Mouse (Mus musculus): ENCODE data around the gene A630076J17Rik. TPM values are rescaled to one million over a fixed set of nuclear protein-coding genes. Genes with fewer than 3 reads are reported as not detected.

A630076J17Rik gene
- polyA plus RNA-seq, 1 experiment from 2014 or later: not detected

- no peak within 1 kb of the TSS for H3K27ac ChIP-seq (ENCODE audit: low read length)
- no peaks in the 10 kb centered on the region for H3K9me3 ChIP-seq (replicated peaks; ENCODE audit: control insufficient read depth, low read length, poor library complexity, severe bottlenecking)
- 91% methylated on average over 9 of the region's 9 CpGs for WGBS
- H3K36me3 ChIP-seq (ENCODE audit: control insufficient read depth, insufficient read depth, low read length): no peaks in the 10 kb centered on the region
- H3K4me3 ChIP-seq (ENCODE audit: low read depth, low read length): no peak within 1 kb of the TSS
- H3K4me1 ChIP-seq (ENCODE audit: control insufficient read depth, insufficient read depth, low read length): no peaks in the 10 kb centered on the region; the same call in 1 of the 2 replicates
- no peak within 1 kb of the TSS for H3K4me2 ChIP-seq (ENCODE audit: low read length)
- H3K9ac ChIP-seq (ENCODE audit: low read depth, low read length): no peak within 1 kb of the TSS
- no peaks in the 10 kb centered on the region; the same call in 1 of the 2 replicates for H3K27me3 ChIP-seq (ENCODE audit: control insufficient read depth, insufficient read depth, low read depth, low read length)
- ATAC-seq: no peak
Observed at GRCm38 (mm10) chr3:107239607-107240006, 9.2 kb downstream of the A630076J17Rik start, which contains the start of gene Prok1. Prok1 (minus strand) TSS chr3:107239707.

GRCm38 (mm10) chr3:107241389-107242094, 11.1 kb downstream of the A630076J17Rik start:
- Histone ChIP-seq H3K9me3 (replicated peaks; ENCODE audit: control insufficient read depth, low read length, poor library complexity, severe bottlenecking) (no peaks in the 10 kb centered on the region), H3K36me3 (ENCODE audit: control insufficient read depth, insufficient read depth, low read length) (no peaks in the 10 kb centered on the region), H3K9ac (ENCODE audit: low read depth, low read length) (no peak overlapping the region), H3K4me1 (ENCODE audit: control insufficient read depth, insufficient read depth, low read length) (no peaks in the 10 kb centered on the region; the same call in 1 of the 2 replicates), H3K4me2 (ENCODE audit: low read length) (no peak overlapping the region), H3K27ac (ENCODE audit: low read length) (no peak overlapping the region), H3K27me3 (ENCODE audit: control insufficient read depth, insufficient read depth, low read depth, low read length) (no peaks in the 10 kb centered on the region; the same call in 1 of the 2 replicates), H3K4me3 (ENCODE audit: low read depth, low read length) (no peak overlapping the region)
- 25% methylated on average over 14 of the region's 14 CpGs for WGBS
- peak; percentile 66; the same call in 1 of the 2 replicates for ATAC-seq

GRCm38 (mm10) chr3:107246876-107247275, 16.5 kb downstream of the A630076J17Rik start:
- Histone ChIP-seq H3K9ac (ENCODE audit: low read depth, low read length) (no peak overlapping the region), H3K27ac (ENCODE audit: low read length) (no peak overlapping the region), H3K4me1 (ENCODE audit: control insufficient read depth, insufficient read depth, low read length) (no peaks in the 10 kb centered on the region; the same call in 1 of the 2 replicates), H3K9me3 (replicated peaks; ENCODE audit: control insufficient read depth, low read length, poor library complexity, severe bottlenecking) (no peaks in the 10 kb centered on the region), H3K27me3 (ENCODE audit: control insufficient read depth, insufficient read depth, low read depth, low read length) (no peaks in the 10 kb centered on the region; the same call in 1 of the 2 replicates), H3K4me3 (ENCODE audit: low read depth, low read length) (no peak overlapping the region), H3K4me2 (ENCODE audit: low read length) (no peak overlapping the region), H3K36me3 (ENCODE audit: control insufficient read depth, insufficient read depth, low read length) (no peaks in the 10 kb centered on the region)
- ATAC-seq: no peak
- 75% methylated on average over 6 of the region's 6 CpGs for WGBS

- H3K27me3 ChIP-seq (ENCODE audit: control insufficient read depth, insufficient read depth, low read depth, low read length): no peaks in the 10 kb centered on the region; the same call in 1 of the 2 replicates
- H3K4me1 ChIP-seq (ENCODE audit: control insufficient read depth, insufficient read depth, low read length): no peaks in the 10 kb centered on the region
- no peak overlapping the region for H3K4me2 ChIP-seq (ENCODE audit: low read length)
- no peak overlapping the region for H3K4me3 ChIP-seq (ENCODE audit: low read depth, low read length)
- 74% methylated on average over 3 of the region's 3 CpGs for WGBS
- H3K36me3 ChIP-seq (ENCODE audit: control insufficient read depth, insufficient read depth, low read length): no peaks in the 10 kb centered on the region
- H3K9ac ChIP-seq (ENCODE audit: low read depth, low read length): no peak overlapping the region
- ATAC-seq: no peak
- H3K27ac ChIP-seq (ENCODE audit: low read length): no peak overlapping the region
- no peaks in the 10 kb centered on the region for H3K9me3 ChIP-seq (replicated peaks; ENCODE audit: control insufficient read depth, low read length, poor library complexity, severe bottlenecking)
Observed at GRCm38 (mm10) chr3:107249042-107249441, 18.6 kb downstream of the A630076J17Rik start.

- no peak for ATAC-seq
Observed at GRCm38 (mm10) chr3:107250320-107250719, 19.9 kb downstream of the A630076J17Rik start.

GRCm38 (mm10) chr3:107252035-107252434, 21.6 kb downstream of the A630076J17Rik start:
- H3K4me2 ChIP-seq (ENCODE audit: low read length): no peak overlapping the region
- no peaks in the 10 kb centered on the region for H3K27me3 ChIP-seq (ENCODE audit: control insufficient read depth, insufficient read depth, low read depth, low read length)
- WGBS: 82% methylated on average over 4 of the region's 4 CpGs

More at GRCm38 (mm10) chr3:107250320-107250719, 19.9 kb downstream of the A630076J17Rik start:
- WGBS: 87% methylated on average over 2 of the region's 2 CpGs
- H3K4me3 ChIP-seq (ENCODE audit: low read depth, low read length): no peak overlapping the region
- H3K9ac ChIP-seq (ENCODE audit: low read depth, low read length): no peak overlapping the region
- no peaks in the 10 kb centered on the region for H3K4me1 ChIP-seq (ENCODE audit: control insufficient read depth, insufficient read depth, low read length)
- H3K27me3 ChIP-seq (ENCODE audit: control insufficient read depth, insufficient read depth, low read depth, low read length): no peaks in the 10 kb centered on the region
- no peaks in the 10 kb centered on the region for H3K36me3 ChIP-seq (ENCODE audit: control insufficient read depth, insufficient read depth, low read length)
- H3K9me3 ChIP-seq (replicated peaks; ENCODE audit: control insufficient read depth, low read length, poor library complexity, severe bottlenecking): no peaks in the 10 kb centered on the region
- H3K4me2 ChIP-seq (ENCODE audit: low read length): no peak overlapping the region
- no peak overlapping the region for H3K27ac ChIP-seq (ENCODE audit: low read length)

GRCm38 (mm10) chr3:107253925-107254324, 23.5 kb downstream of the A630076J17Rik start:
- Histone ChIP-seq H3K4me2 (ENCODE audit: low read length) (no peak overlapping the region), H3K9ac (ENCODE audit: low read depth, low read length) (no peak overlapping the region), H3K4me1 (ENCODE audit: control insufficient read depth, insufficient read depth, low read length) (no peaks in the 10 kb centered on the region), H3K36me3 (ENCODE audit: control insufficient read depth, insufficient read depth, low read length) (no peaks in the 10 kb centered on the region), H3K9me3 (replicated peaks; ENCODE audit: control insufficient read depth, low read length, poor library complexity, severe bottlenecking) (no peaks in the 10 kb centered on the region), H3K27me3 (ENCODE audit: control insufficient read depth, insufficient read depth, low read depth, low read length) (no peaks in the 10 kb centered on the region), H3K4me3 (ENCODE audit: low read depth, low read length) (no peak overlapping the region), H3K27ac (ENCODE audit: low read length) (no peak overlapping the region)
- 86% methylated on average over 5 of the region's 5 CpGs for WGBS
- no peak for ATAC-seq

More at GRCm38 (mm10) chr3:107252035-107252434, 21.6 kb downstream of the A630076J17Rik start:
- no peaks in the 10 kb centered on the region for H3K4me1 ChIP-seq (ENCODE audit: control insufficient read depth, insufficient read depth, low read length)
- H3K36me3 ChIP-seq (ENCODE audit: control insufficient read depth, insufficient read depth, low read length): no peaks in the 10 kb centered on the region
- no peak overlapping the region for H3K9ac ChIP-seq (ENCODE audit: low read depth, low read length)
- H3K27ac ChIP-seq (ENCODE audit: low read length): no peak overlapping the region
- H3K9me3 ChIP-seq (replicated peaks; ENCODE audit: control insufficient read depth, low read length, poor library complexity, severe bottlenecking): no peaks in the 10 kb centered on the region
- no peak overlapping the region for H3K4me3 ChIP-seq (ENCODE audit: low read depth, low read length)
- no peak for ATAC-seq

- H3K27ac ChIP-seq (ENCODE audit: low read length): no peak overlapping the region
- peaks cover 5% of the 10 kb centered on the region for H3K4me1 ChIP-seq (ENCODE audit: control insufficient read depth, insufficient read depth, low read length)
- WGBS: 93% methylated on average over 3 of the region's 3 CpGs
- H3K27me3 ChIP-seq (ENCODE audit: control insufficient read depth, insufficient read depth, low read depth, low read length): no peaks in the 10 kb centered on the region
- ATAC-seq: no peak
- H3K9me3 ChIP-seq (replicated peaks; ENCODE audit: control insufficient read depth, low read length, poor library complexity, severe bottlenecking): no peaks in the 10 kb centered on the region
- H3K4me3 ChIP-seq (ENCODE audit: low read depth, low read length): no peak overlapping the region
- H3K9ac ChIP-seq (ENCODE audit: low read depth, low read length): no peak overlapping the region
- no peak overlapping the region for H3K4me2 ChIP-seq (ENCODE audit: low read length)
- no peaks in the 10 kb centered on the region for H3K36me3 ChIP-seq (ENCODE audit: control insufficient read depth, insufficient read depth, low read length)
Observed at GRCm38 (mm10) chr3:107255992-107256391, 25.6 kb downstream of the A630076J17Rik start.

GRCm38 (mm10) chr3:107256724-107257123, 26.3 kb downstream of the A630076J17Rik start:
- no peak overlapping the region for H3K4me3 ChIP-seq (ENCODE audit: low read depth, low read length)
- H3K4me1 ChIP-seq (ENCODE audit: control insufficient read depth, insufficient read depth, low read length): peaks cover 11% of the 10 kb centered on the region
- ATAC-seq: no peak
- H3K27ac ChIP-seq (ENCODE audit: low read length): no peak overlapping the region
- H3K27me3 ChIP-seq (ENCODE audit: control insufficient read depth, insufficient read depth, low read depth, low read length): no peaks in the 10 kb centered on the region
- no peaks in the 10 kb centered on the region for H3K36me3 ChIP-seq (ENCODE audit: control insufficient read depth, insufficient read depth, low read length)
- H3K9ac ChIP-seq (ENCODE audit: low read depth, low read length): no peak overlapping the region
- 56% methylated on average over 7 of the region's 7 CpGs for WGBS
- H3K9me3 ChIP-seq (replicated peaks; ENCODE audit: control insufficient read depth, low read length, poor library complexity, severe bottlenecking): no peaks in the 10 kb centered on the region
- H3K4me2 ChIP-seq (ENCODE audit: low read length): no peak overlapping the region

Data from midbrain, embryonic 16.5 days (tissue).